24 mouse cellular contexts compared by ENCODE assay signal in the genomic region with DNA sequence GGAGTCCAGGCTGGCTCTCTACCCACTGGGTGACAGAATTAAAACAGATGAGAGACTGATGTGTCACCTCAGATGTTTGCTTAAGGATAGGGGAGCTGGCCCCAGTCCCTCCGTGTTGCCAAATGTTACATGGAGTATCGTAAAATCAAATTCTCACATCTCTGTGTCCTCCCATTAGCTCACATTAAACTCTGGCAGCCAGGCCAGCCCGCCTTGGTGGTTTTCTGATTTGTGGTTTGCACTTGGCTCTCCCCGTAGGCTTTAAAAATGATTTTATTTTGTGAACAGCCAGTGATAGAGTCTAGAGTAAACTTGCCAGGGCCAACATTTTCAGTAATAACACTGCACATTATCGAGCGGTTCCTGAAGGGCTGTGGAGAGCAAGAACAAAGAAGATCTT.
DNase-seq lines count a peak whose midpoint lies in the region; ATAC-seq and TF ChIP-seq lines count a peak whose summit lies in the region.
"Had no signal": no experiment of that assay in that cellular context is flagged by ENCODE, and none has a peak within 500 bp of the region (broad histone marks: within the 10 kb centered on the region; RNA-seq: fewer than 3 reads in every experiment).

No protein-coding gene starts in this region.

- H3K27ac ChIP-seq in forebrain, postnatal 0 days (ENCODE audit: low read depth, low read length), result no peak overlapping the region
- H3K27ac ChIP-seq in forebrain, embryonic 16.5 days (ENCODE audit: low read length), result no peak overlapping the region
- no peak overlapping the region for H3K27ac ChIP-seq in lung, embryonic 14.5 days (ENCODE audit: low read depth)
- H3K27ac ChIP-seq in limb, embryonic 14.5 days (replicated peaks; ENCODE audit: low read depth, low read length), result no peak overlapping the region
- H3K27ac ChIP-seq: forebrain, embryonic 15.5 days; intestine, embryonic 15.5 days; layer of hippocampus, adult 2 months; limb, embryonic 12.5 days; liver, embryonic 14.5 days; midbrain, embryonic 12.5 days; neural tube, embryonic 15.5 days had no signal

- no peaks in the 10 kb centered on the region for H3K9me3 ChIP-seq in forebrain, postnatal 0 days (ENCODE audit: low read length)
- no peaks in the 10 kb centered on the region for H3K9me3 ChIP-seq in forebrain, embryonic 16.5 days (ENCODE audit: control insufficient read depth, low read length)
- H3K9me3 ChIP-seq in lung, embryonic 14.5 days (ENCODE audit: low read depth, low read length), result no peaks in the 10 kb centered on the region
- no peaks in the 10 kb centered on the region for H3K9me3 ChIP-seq in limb, embryonic 14.5 days (ENCODE audit: control insufficient read depth, low read length)
- H3K9me3 ChIP-seq: forebrain, embryonic 15.5 days; intestine, embryonic 15.5 days; limb, embryonic 12.5 days; midbrain, embryonic 12.5 days; neural tube, embryonic 15.5 days had no signal

- H3K4me1 ChIP-seq in forebrain, postnatal 0 days (ENCODE audit: insufficient read depth), result no peaks in the 10 kb centered on the region
- no peaks in the 10 kb centered on the region for H3K4me1 ChIP-seq in forebrain, embryonic 16.5 days (replicated peaks; ENCODE audit: control insufficient read depth, insufficient read depth, low read length)
- no peaks in the 10 kb centered on the region for H3K4me1 ChIP-seq in lung, embryonic 14.5 days (ENCODE audit: insufficient read depth)
- H3K4me1 ChIP-seq in limb, embryonic 14.5 days (ENCODE audit: control insufficient read depth, insufficient read depth, low read length), result no peaks in the 10 kb centered on the region
- H3K4me1 ChIP-seq: forebrain, embryonic 15.5 days; intestine, embryonic 15.5 days; midbrain, embryonic 12.5 days; neural tube, embryonic 15.5 days had no signal

- intact Hi-C loops in left cerebral cortex, postnatal 36 days (cut with DNase I), result no loop called here

- H3K4me2 ChIP-seq in forebrain, postnatal 0 days (ENCODE audit: low read depth), result no peak overlapping the region
- H3K4me2 ChIP-seq in forebrain, embryonic 16.5 days (ENCODE audit: low read length), result no peak overlapping the region
- H3K4me2 ChIP-seq in lung, embryonic 14.5 days, result no peak overlapping the region
- H3K4me2 ChIP-seq in limb, embryonic 14.5 days (replicated peaks; ENCODE audit: low read depth, low read length, severe bottlenecking), result no peak overlapping the region
- H3K4me2 ChIP-seq: forebrain, embryonic 15.5 days; heart, embryonic 11.5 days; intestine, embryonic 15.5 days; limb, embryonic 12.5 days; midbrain, embryonic 12.5 days; neural tube, embryonic 15.5 days had no signal

- TF ChIP-seq CTCF in forebrain, postnatal 0 days (IDR thresholded peaks at IDR 0.05; ENCODE audit: low read depth), result no peak
- TF ChIP-seq CTCF in lung, embryonic 14.5 days (IDR thresholded peaks at IDR 0.05; ENCODE audit: low read depth), result no peak

- WGBS in forebrain, postnatal 0 days, result 46% methylated on average over 6 of the region's 6 CpGs
- 54% methylated on average over 6 of the region's 6 CpGs for WGBS in forebrain, embryonic 16.5 days
- WGBS in lung, embryonic 14.5 days, result 43% methylated on average over 6 of the region's 6 CpGs
- 49% methylated on average over 6 of the region's 6 CpGs for WGBS in limb, embryonic 14.5 days

- no peak for ATAC-seq in forebrain, postnatal 0 days
- ATAC-seq in forebrain, embryonic 16.5 days, result no peak
- ATAC-seq in lung, embryonic 14.5 days (ENCODE audit: insufficient read depth), result 0 out of 2 replicates have a peak, but pooled peaks have one; percentile 28
- ATAC-seq in limb, embryonic 14.5 days (ENCODE audit: low FRiP score, low read depth), result no peak
- ATAC-seq: CD4-positive, CD25-positive, alpha-beta regulatory T cell, adult 4 months; forebrain, embryonic 15.5 days; hindbrain, embryonic 16.5 days; intestine, embryonic 15.5 days; lung, postnatal 0 days had no signal

- TF ChIP-seq POLR2A in limb, embryonic 14.5 days (IDR thresholded peaks at IDR 0.05; ENCODE audit: borderline replicate concordance, extremely low read depth, insufficient read depth, insufficient read length), result no peak

- no peaks in the 10 kb centered on the region for H3K36me3 ChIP-seq in forebrain, postnatal 0 days (ENCODE audit: insufficient read depth)
- H3K36me3 ChIP-seq in forebrain, embryonic 16.5 days (ENCODE audit: control insufficient read depth, insufficient read depth), result no peaks in the 10 kb centered on the region
- no peaks in the 10 kb centered on the region for H3K36me3 ChIP-seq in lung, embryonic 14.5 days (ENCODE audit: insufficient read depth)
- no peaks in the 10 kb centered on the region for H3K36me3 ChIP-seq in limb, embryonic 14.5 days (ENCODE audit: control insufficient read depth, insufficient read depth, low read length)
- H3K36me3 ChIP-seq: forebrain, embryonic 15.5 days; intestine, embryonic 15.5 days; limb, embryonic 12.5 days; midbrain, embryonic 12.5 days; neural tube, embryonic 15.5 days had no signal

- H3K4me3 ChIP-seq in forebrain, postnatal 0 days (ENCODE audit: low read depth, low read length), result no peak overlapping the region
- H3K4me3 ChIP-seq in forebrain, embryonic 16.5 days (replicated peaks; ENCODE audit: low read length), result no peak overlapping the region
- H3K4me3 ChIP-seq in lung, embryonic 14.5 days (ENCODE audit: low read depth, low read length), result no peak overlapping the region
- H3K4me3 ChIP-seq in limb, embryonic 14.5 days (replicated peaks; ENCODE audit: low read length), result no peak overlapping the region
- H3K4me3 ChIP-seq: forebrain, embryonic 15.5 days; intestine, embryonic 15.5 days; layer of hippocampus, adult 2 months; limb, embryonic 12.5 days; midbrain, embryonic 12.5 days; neural tube, embryonic 15.5 days had no signal

- H3K9ac ChIP-seq in forebrain, postnatal 0 days, result no peak overlapping the region
- no peak overlapping the region for H3K9ac ChIP-seq in forebrain, embryonic 16.5 days (replicated peaks; ENCODE audit: low read depth, low read length)
- no peak overlapping the region for H3K9ac ChIP-seq in lung, embryonic 14.5 days
- no peak overlapping the region for H3K9ac ChIP-seq in limb, embryonic 14.5 days (ENCODE audit: low read depth, low read length, severe bottlenecking)
- H3K9ac ChIP-seq: forebrain, embryonic 15.5 days; intestine, embryonic 15.5 days; limb, embryonic 12.5 days; liver, embryonic 14.5 days; midbrain, embryonic 12.5 days; neural tube, embryonic 15.5 days had no signal

- no peaks in the 10 kb centered on the region for H3K27me3 ChIP-seq in forebrain, postnatal 0 days (ENCODE audit: insufficient read depth, low read length)
- H3K27me3 ChIP-seq in forebrain, embryonic 16.5 days (replicated peaks; ENCODE audit: control insufficient read depth, insufficient read depth, low read length), result no peaks in the 10 kb centered on the region
- no peaks in the 10 kb centered on the region for H3K27me3 ChIP-seq in lung, embryonic 14.5 days (ENCODE audit: insufficient read depth, low read length)
- no peaks in the 10 kb centered on the region for H3K27me3 ChIP-seq in limb, embryonic 14.5 days (ENCODE audit: control insufficient read depth, insufficient read depth, low read length)
- H3K27me3 ChIP-seq: forebrain, embryonic 15.5 days; intestine, embryonic 15.5 days; limb, embryonic 12.5 days; midbrain, embryonic 12.5 days; neural tube, embryonic 15.5 days had no signal

- DNase-seq in forebrain, postnatal 0 days, result peak; percentile 1
- peak; percentile 16 for DNase-seq in lung, embryonic 14.5 days
- DNase-seq in lung, postnatal 14 days, result no peak
- peak; percentile 57 for DNase-seq in fibroblast of lung, adult 2 months (ENCODE audit: low read depth)
- peak; percentile 11 for DNase-seq in limb, embryonic 14.5 days (ENCODE audit: low spot score)
- no peak for DNase-seq in left cerebral cortex, postnatal 36 days (ENCODE audit: low spot score in 2 of 2)
- DNase-seq in frontal cortex, adult 2 months (ENCODE audit: extremely low spot score in 1 of 2, low spot score in 1 of 2), result no peak
- DNase-seq: adrenal gland, postnatal 36 days; cerebellum, adult 11 months; cerebellum, adult 9-11 months; heart, adult 11 months; thymus, postnatal 14 days had no signal

Comparison
In these comparisons a context has a peak if more than half of its experiments do, and no peak if none do; other contexts are left out.
1. DNase-seq: peak in forebrain, postnatal 0 days (single experiment), lung, embryonic 14.5 days (single experiment), fibroblast of lung, adult 2 months (single experiment) and limb, embryonic 14.5 days (single experiment); none in lung, postnatal 14 days (single experiment), left cerebral cortex, postnatal 36 days (0 of 2) and frontal cortex, adult 2 months (0 of 2).